Mouse (Mus musculus) kidney, embryonic 14.5 days (tissue): ENCODE results near the gene Stoml1. TPM values are rescaled to one million over a fixed set of nuclear protein-coding genes. Genes with fewer than 3 reads are reported as not detected.
A peak's percentile ranks its signal among the peaks of the same experiment; 100 is the strongest.

Source experiments
- ATAC-seq: fragments of 200-750 bp; cut with Nextera tagmentation; 2 replicates; pipeline ENCODE4 v1.8.0; 2017; ENCODE audit warnings: moderate number of reproducible peaks, mild to moderate bottlenecking, moderate TSS enrichment, moderate library complexity; ENCODE audit not compliant: low FRiP score, low TSS enrichment
- H3K27ac ChIP-seq: fragments of 300-500 bp; sonication (generic); 2 replicates; pipeline ENCODE4 v1.5.1; 2014; ENCODE audit warnings: low read depth, mild to moderate bottlenecking, low read length, moderate library complexity, mixed read lengths
- H3K27me3 ChIP-seq: fragments of 300-500 bp; sonication (generic); 2 replicates; pipeline ENCODE4 v1.6.1; 2014; ENCODE audit warnings: mild to moderate bottlenecking, low read length; ENCODE audit not compliant: control insufficient read depth, insufficient read depth
- H3K36me3 ChIP-seq: fragments of 300-500 bp; sonication (generic); 2 replicates; pipeline ENCODE4 v1.6.1; 2014; ENCODE audit warnings: low read length, mixed read lengths; ENCODE audit not compliant: control insufficient read depth, insufficient read depth
- H3K4me1 ChIP-seq: fragments of 300-500 bp; sonication (generic); 2 replicates; pipeline ENCODE4 v1.6.1; 2014; ENCODE audit warnings: low read length, mixed read lengths; ENCODE audit not compliant: control insufficient read depth, insufficient read depth
- H3K4me2 ChIP-seq: fragments of 300-500 bp; sonication (generic); replicated peaks from 2 replicates; pipeline ENCODE4 v1.6.1; 2014; ENCODE audit warnings: low read depth, mild to moderate bottlenecking, low read length
- H3K4me3 ChIP-seq: fragments of 300-500 bp; sonication (generic); 2 replicates; pipeline ENCODE4 v1.5.1; 2014; ENCODE audit warnings: mild to moderate bottlenecking, low read length
- H3K9ac ChIP-seq: fragments of 300-500 bp; sonication (generic); 2 replicates; pipeline ENCODE4 v1.6.1; 2014; ENCODE audit warnings: low read depth, mild to moderate bottlenecking, low read length, moderate library complexity
- H3K9me3 ChIP-seq: fragments of 300-500 bp; sonication (generic); 2 replicates; pipeline ENCODE4 v1.6.1; 2016; ENCODE audit warnings: low read length; ENCODE audit not compliant: control insufficient read depth
- WGBS: fragments of 180-500 bp; shearing (Covaris S2); extraction: QIAGEN DNeasy Blood & Tissue Kit; methylation state at CpG from one replicate; pipeline ENCODE4 v1.1.7; 2014; 5-methylcytosine and 5-hydroxymethylcytosine counted together
- polyA plus RNA-seq: library from polyadenylated mRNA; unstranded; fragments of >200 nt; fragmentation: Nextera tagmentation; extraction: Ambion mirVana; gene quantifications from 2 replicates; pipeline ENCODE4 v1.2.1, GENCODE M21; 2014

Gene Stoml1
- polyA plus RNA-seq = 22.3 and 29.8 TPM in 2 replicates

- Histone ChIP-seq H3K36me3 (peaks cover 15% of the 10 kb centered on the region; the same call in 1 of the 2 replicates), H3K4me2 (peak within 1 kb of the TSS; percentile 79), H3K4me3 (peak within 1 kb of the TSS; percentile 84), H3K9ac (peak within 1 kb of the TSS; percentile 83), H3K4me1 (peaks cover 12% of the 10 kb centered on the region; the same call in 1 of the 2 replicates), H3K9me3 (no peaks in the 10 kb centered on the region), H3K27me3 (no peaks in the 10 kb centered on the region), H3K27ac (peak within 1 kb of the TSS; percentile 67)
- 2% methylated on average over 31 of the region's 31 CpGs for WGBS
- peak; percentile 95 for ATAC-seq
Observed at GRCm38 (mm10) chr9:58253033-58253804, at the start of gene Stoml1. Gene Stoml1 (plus strand): TSS chr9:58253164.

- no peaks in the 10 kb centered on the region for H3K9me3 ChIP-seq
- peaks cover 18% of the 10 kb centered on the region for H3K4me1 ChIP-seq
- H3K27me3 ChIP-seq = peaks cover 54% of the 10 kb centered on the region
- H3K9ac ChIP-seq = peak within 1 kb of the TSS; percentile 32; the same call in 1 of the 2 replicates
- H3K36me3 ChIP-seq = no peaks in the 10 kb centered on the region
- WGBS = 2% methylated on average over 42 of the region's 42 CpGs
- H3K4me3 ChIP-seq = peak within 1 kb of the TSS; percentile 34
- peak within 1 kb of the TSS; percentile 45 for H3K4me2 ChIP-seq
- ATAC-seq = peak; percentile 75
- H3K27ac ChIP-seq = no peak within 1 kb of the TSS
Observed at GRCm38 (mm10) chr9:58203516-58204447, 49.2 kb upstream of the Stoml1 start, which contains the start of the genes Islr and Islr2. Gene Islr (minus strand): TSS chr9:58204306. Gene Islr2 (minus strand): TSS chr9:58204319.

GRCm38 (mm10) chr9:58204448-58205000 is 48.4 kb upstream of the Stoml1 start:
- H3K9ac ChIP-seq = peak overlapping the region; percentile 32; the same call in 1 of the 2 replicates
- peak; percentile 79 for ATAC-seq
- H3K27me3 ChIP-seq = peaks cover 46% of the 10 kb centered on the region
- 3% methylated on average over 18 of the region's 18 CpGs for WGBS
- peak overlapping the region; percentile 45 for H3K4me2 ChIP-seq
- no peak overlapping the region for H3K27ac ChIP-seq
- H3K9me3 ChIP-seq = no peaks in the 10 kb centered on the region
- H3K36me3 ChIP-seq = no peaks in the 10 kb centered on the region
- peak overlapping the region; percentile 34 for H3K4me3 ChIP-seq
- peaks cover 10% of the 10 kb centered on the region; the same call in 1 of the 2 replicates for H3K4me1 ChIP-seq

GRCm38 (mm10) chr9:58206013-58206412 is 47.0 kb upstream of the Stoml1 start:
- Histone ChIP-seq H3K27me3 (peaks cover 31% of the 10 kb centered on the region), H3K4me2 (no peak overlapping the region), H3K9ac (no peak overlapping the region), H3K4me3 (no peak overlapping the region), H3K4me1 (peaks cover 7% of the 10 kb centered on the region; the same call in 1 of the 2 replicates), H3K9me3 (no peaks in the 10 kb centered on the region), H3K36me3 (no peaks in the 10 kb centered on the region), H3K27ac (no peak overlapping the region)
- no peak for ATAC-seq
- WGBS = 91% methylated on average over 7 of the region's 7 CpGs

GRCm38 (mm10) chr9:58209462-58210303 is 43.3 kb upstream of the Stoml1 start:
- no peak overlapping the region for H3K27ac ChIP-seq
- H3K9ac ChIP-seq = no peak overlapping the region
- ATAC-seq = no peak
- no peaks in the 10 kb centered on the region for H3K36me3 ChIP-seq
- 70% methylated on average over 8 of the region's 8 CpGs for WGBS
- no peaks in the 10 kb centered on the region for H3K27me3 ChIP-seq
- H3K4me2 ChIP-seq = no peak overlapping the region
- no peak overlapping the region for H3K4me3 ChIP-seq
- no peaks in the 10 kb centered on the region for H3K9me3 ChIP-seq
- peaks cover 14% of the 10 kb centered on the region for H3K4me1 ChIP-seq

- no peak for ATAC-seq
Observed at GRCm38 (mm10) chr9:58210304-58210627, 42.7 kb upstream of the Stoml1 start.

GRCm38 (mm10) chr9:58213377-58213776 is 39.6 kb upstream of the Stoml1 start:
- Histone ChIP-seq H3K4me2 (no peak overlapping the region), H3K9me3 (no peaks in the 10 kb centered on the region), H3K9ac (no peak overlapping the region), H3K4me1 (peaks cover 19% of the 10 kb centered on the region), H3K36me3 (no peaks in the 10 kb centered on the region), H3K27me3 (no peaks in the 10 kb centered on the region), H3K27ac (peak overlapping the region; percentile 3; the same call in 1 of the 2 replicates), H3K4me3 (no peak overlapping the region)
- ATAC-seq = no peak
- 43% methylated on average over 5 of the region's 5 CpGs for WGBS

More at GRCm38 (mm10) chr9:58210304-58210627, 42.7 kb upstream of the Stoml1 start:
- H3K36me3 ChIP-seq = no peaks in the 10 kb centered on the region
- no peaks in the 10 kb centered on the region for H3K9me3 ChIP-seq
- H3K4me3 ChIP-seq = no peak overlapping the region
- no peak overlapping the region for H3K4me2 ChIP-seq
- no peak overlapping the region for H3K27ac ChIP-seq
- no peak overlapping the region for H3K9ac ChIP-seq
- H3K27me3 ChIP-seq = no peaks in the 10 kb centered on the region
- WGBS = 82% methylated on average over 2 of the region's 2 CpGs
- peaks cover 19% of the 10 kb centered on the region for H3K4me1 ChIP-seq

GRCm38 (mm10) chr9:58213865-58214264 is 39.1 kb upstream of the Stoml1 start:
- H3K36me3 ChIP-seq = no peaks in the 10 kb centered on the region
- ATAC-seq = peak; percentile 65
- no peaks in the 10 kb centered on the region for H3K9me3 ChIP-seq
- no peak overlapping the region for H3K4me2 ChIP-seq
- 3% methylated on average over 5 of the region's 5 CpGs for WGBS
- H3K27me3 ChIP-seq = no peaks in the 10 kb centered on the region
- H3K9ac ChIP-seq = no peak overlapping the region
- H3K4me3 ChIP-seq = no peak overlapping the region
- peaks cover 19% of the 10 kb centered on the region for H3K4me1 ChIP-seq
- peak overlapping the region; percentile 66; the same call in 1 of the 2 replicates for H3K27ac ChIP-seq
